Mouse (Mus musculus): ENCODE data around the gene Zkscan2. TPM values are rescaled to one million over a fixed set of nuclear protein-coding genes. Genes with fewer than 3 reads are reported as not detected.

Zkscan2 gene
- total and polyA plus RNA-seq, 3 experiments: not detected

DNA sequence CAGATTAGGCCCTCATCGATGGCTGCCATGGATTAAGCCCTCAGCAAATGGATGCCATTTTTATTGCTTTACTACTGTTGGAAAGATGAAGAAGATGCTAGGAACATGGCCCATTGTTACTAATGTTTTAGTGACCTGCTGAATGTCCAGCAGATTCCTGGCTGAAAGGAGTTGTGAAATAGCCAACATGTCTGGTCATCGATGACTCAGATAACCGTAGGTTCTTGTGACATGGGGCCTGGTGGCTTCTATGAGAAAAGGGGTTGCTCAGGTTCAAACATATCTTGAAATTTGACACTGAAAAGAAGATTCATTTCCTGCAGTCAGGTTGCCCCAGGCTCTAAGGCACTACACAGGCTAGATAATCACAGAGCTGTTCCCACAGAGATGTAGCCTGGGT, 45.2 kb downstream of the Zkscan2 start:
- Histone ChIP-seq H3K4me3 (replicated peaks in 1 of 3; ENCODE audit: low read depth in 2 of 3, low read length in 2 of 3, poor library complexity in 1 of 3) (no peak overlapping the region), H3K4me2 (ENCODE audit: insufficient read depth, low read depth, poor library complexity, severe bottlenecking) (no peak overlapping the region), H3K27ac (ENCODE audit: insufficient read depth, low read depth) (no peak overlapping the region), H3K79me2 (replicated peaks; ENCODE audit: control insufficient read depth, extremely low read depth, insufficient read depth, poor library complexity, severe bottlenecking) (no peaks in the 10 kb centered on the region), H3K9ac (ENCODE audit: insufficient read depth, low read depth) (no peak overlapping the region), H3K4me1 (ENCODE audit: control insufficient read depth in 1 of 2, insufficient read depth in 2 of 2) (0 out of 4 replicates have a peak, but pooled peaks cover 0 to 2% of the 10 kb centered on the region in 2 experiments), H3K9me3 (replicated peaks; ENCODE audit: low read length) (no peaks in the 10 kb centered on the region), H3K27me3 (replicated peaks) (no peaks in the 10 kb centered on the region), H3K36me3 (replicated peaks in 1 of 2; ENCODE audit: control insufficient read depth in 1 of 2, insufficient read depth in 1 of 2, low read length in 1 of 2) (no peaks in the 10 kb centered on the region)
- no peak for DNase-seq (ENCODE audit: extremely low read depth)
- no peak for TF ChIP-seq CHD1 (IDR thresholded peaks at IDR 0.05; ENCODE audit: low read depth, low read length)
- TF ChIP-seq HCFC1 (IDR thresholded peaks at IDR 0.05; ENCODE audit: low read depth, low read length): no peak
- no peak for TF ChIP-seq MYC (IDR thresholded peaks at IDR 0.05; ENCODE audit: low read depth, low read length)
- no peak for TF ChIP-seq PAX5 (IDR thresholded peaks at IDR 0.05; ENCODE audit: low read length)
- no peak for TF ChIP-seq SIN3A (IDR thresholded peaks at IDR 0.05; ENCODE audit: low read length)
- TF ChIP-seq ZNF384 (IDR thresholded peaks at IDR 0.05; ENCODE audit: low read depth, low read length): no peak
- no peak for TF ChIP-seq CTCF (conservative IDR thresholded peaks at IDR 0.05 in 1 of 2, IDR thresholded peaks at IDR 0.05 in 1 of 2; ENCODE audit: low read depth in 2 of 2, low read length in 2 of 2)
- no peak for TF ChIP-seq TCF12 (IDR thresholded peaks at IDR 0.05; ENCODE audit: low read depth, low read length)
- no peak for TF ChIP-seq MXI1 (IDR thresholded peaks at IDR 0.05; ENCODE audit: low read depth, low read length)
- TF ChIP-seq JUND (conservative IDR thresholded peaks at IDR 0.05; ENCODE audit: low read depth, low read length): no peak
- TF ChIP-seq IRF4 (IDR thresholded peaks at IDR 0.05; ENCODE audit: low read depth, low read length): no peak
- no peak for TF ChIP-seq UBTF (IDR thresholded peaks at IDR 0.05; ENCODE audit: low read depth, low read length)
- no peak for TF ChIP-seq SMC3 (IDR thresholded peaks at IDR 0.05; ENCODE audit: low read depth, low read length)
- no peak for TF ChIP-seq POLR2A (IDR thresholded peaks at IDR 0.05; ENCODE audit: low read depth, low read length)
- no peak for TF ChIP-seq NRF1 (IDR thresholded peaks at IDR 0.05; ENCODE audit: low read depth, low read length)
- no peak for TF ChIP-seq ZMIZ1 (IDR thresholded peaks at IDR 0.05; ENCODE audit: low read depth, low read length)
- in situ Hi-C loops (cut with MboI; ENCODE audit: low pct_ligation_motif_present, low pct_unique_long_range_greater_than_20kb, low sequenced_read_pairs) (no loop called here), dilution Hi-C loops (cut with MboI; ENCODE audit: extremely low pct_ligation_motif_present, extremely low pct_unique_long_range_greater_than_20kb, low sequenced_read_pairs) (no loop called here)

DNA sequence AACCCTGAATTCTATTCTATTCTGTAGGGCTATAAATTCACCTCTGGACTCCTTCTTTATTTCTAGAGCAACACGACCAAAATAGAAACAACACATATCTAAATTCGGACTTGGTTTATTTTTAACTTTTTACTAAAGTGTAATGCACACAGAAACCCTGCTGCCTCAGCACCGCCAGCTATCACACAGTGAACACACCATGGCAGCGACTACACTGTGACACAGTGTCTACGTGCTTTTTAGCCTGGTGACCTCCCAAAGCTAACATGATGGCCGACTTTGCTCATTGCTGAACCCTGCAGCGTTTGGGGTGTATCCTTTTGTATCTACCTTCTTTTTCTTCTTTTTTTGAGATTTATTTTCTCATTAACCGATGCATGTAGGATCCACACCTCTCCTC, 47.2 kb downstream of the Zkscan2 start:
- H3K9ac ChIP-seq (ENCODE audit: insufficient read depth, low read depth): no peak overlapping the region
- no peak overlapping the region for H3K4me3 ChIP-seq (replicated peaks in 1 of 3; ENCODE audit: low read depth in 2 of 3, low read length in 2 of 3, poor library complexity in 1 of 3)
- no peak for DNase-seq (ENCODE audit: extremely low read depth)
- no peaks in the 10 kb centered on the region for H3K79me2 ChIP-seq (replicated peaks; ENCODE audit: control insufficient read depth, extremely low read depth, insufficient read depth, poor library complexity, severe bottlenecking)
- no peaks in the 10 kb centered on the region for H3K36me3 ChIP-seq (replicated peaks in 1 of 2; ENCODE audit: control insufficient read depth in 1 of 2, insufficient read depth in 1 of 2, low read length in 1 of 2)
- no peaks in the 10 kb centered on the region for H3K9me3 ChIP-seq (replicated peaks; ENCODE audit: low read length)
- dilution Hi-C loops (cut with MboI; ENCODE audit: extremely low pct_ligation_motif_present, extremely low pct_unique_long_range_greater_than_20kb, low sequenced_read_pairs): no loop called here
- TF ChIP-seq MAFK (IDR thresholded peaks at IDR 0.05; ENCODE audit: insufficient replicate concordance, low read length) (no peak), CHD2 (IDR thresholded peaks at IDR 0.05; ENCODE audit: low read length) (no peak), UBTF (IDR thresholded peaks at IDR 0.05; ENCODE audit: low read depth, low read length) (no peak), ZC3H11A (IDR thresholded peaks at IDR 0.05; ENCODE audit: low read depth, low read length) (no peak), JUND (conservative IDR thresholded peaks at IDR 0.05; ENCODE audit: low read depth, low read length) (no peak), KAT2A (IDR thresholded peaks at IDR 0.05; ENCODE audit: insufficient replicate concordance, low read length) (no peak), POLR2AphosphoS2 (IDR thresholded peaks at IDR 0.05; ENCODE audit: low read depth, low read length) (no peak), E2F4 (IDR thresholded peaks at IDR 0.05; ENCODE audit: insufficient replicate concordance, low read depth, low read length) (no peak), TBP (conservative IDR thresholded peaks at IDR 0.05; ENCODE audit: low read depth, low read length) (no peak), USF1 (IDR thresholded peaks at IDR 0.05; ENCODE audit: low read depth, low read length) (no peak), SMC3 (IDR thresholded peaks at IDR 0.05; ENCODE audit: low read depth, low read length) (no peak), POLR2A (IDR thresholded peaks at IDR 0.05; ENCODE audit: low read depth, low read length) (no peak)
- no peak overlapping the region for H3K27ac ChIP-seq (ENCODE audit: insufficient read depth, low read depth)
- H3K27me3 ChIP-seq (replicated peaks): no peaks in the 10 kb centered on the region
- H3K4me1 ChIP-seq (ENCODE audit: control insufficient read depth in 1 of 2, insufficient read depth in 2 of 2): 0 out of 4 replicates have a peak, but pooled peaks cover 0 to 2% of the 10 kb centered on the region in 2 experiments
- no peak overlapping the region for H3K4me2 ChIP-seq (ENCODE audit: insufficient read depth, low read depth, poor library complexity, severe bottlenecking)
- in situ Hi-C loops (cut with MboI; ENCODE audit: low pct_ligation_motif_present, low pct_unique_long_range_greater_than_20kb, low sequenced_read_pairs): no loop called here
